Mouse (Mus musculus) stomach, embryonic 16.5 days (tissue): ENCODE measurements at regions not wholly inside any gene's neighbourhood (a gene's known extent, or its start where the extent isn't known, plus 50 kb on each side); places are given as distances from the start of the nearest gene placed in this dataset.
"Not testable (repeated sequence)": the region's sequence is repeated elsewhere in the genome, so short reads cannot be mapped to it uniquely, and the experiment has no call there.

Experiments used
- ATAC-seq: fragments of 200-750 bp; cut with Nextera tagmentation; 2 replicates; pipeline ENCODE4 v1.8.0; 2017; ENCODE audit warnings: moderate number of reproducible peaks, moderate TSS enrichment; ENCODE audit not compliant: insufficient read depth, low FRiP score
- H3K27ac ChIP-seq: fragments of 300-500 bp; sonication (generic); 2 replicates; pipeline ENCODE4 v1.5.1; 2014; ENCODE audit warnings: low read length
- H3K27me3 ChIP-seq: fragments of 300-500 bp; sonication (generic); 2 replicates; pipeline ENCODE4 v1.6.1; 2014; ENCODE audit warnings: low read length, control low read depth, mixed read lengths; ENCODE audit not compliant: control insufficient read depth, insufficient read depth
- H3K36me3 ChIP-seq: fragments of 300-500 bp; sonication (generic); 2 replicates; pipeline ENCODE4 v1.6.1; 2014; ENCODE audit warnings: low read length; ENCODE audit not compliant: control insufficient read depth, insufficient read depth
- H3K4me1 ChIP-seq: fragments of 300-500 bp; sonication (generic); 2 replicates; pipeline ENCODE4 v1.6.1; 2014; ENCODE audit warnings: low read length, control low read depth, mixed read lengths; ENCODE audit not compliant: control insufficient read depth, insufficient read depth
- H3K4me2 ChIP-seq: fragments of 300-500 bp; sonication (generic); 2 replicates; pipeline ENCODE4 v1.6.1; 2014; ENCODE audit warnings: low read depth, low read length, mixed read lengths
- H3K4me3 ChIP-seq: fragments of 300-500 bp; sonication (generic); replicated peaks from 2 replicates; pipeline ENCODE4 v1.5.1; 2014; ENCODE audit warnings: mild to moderate bottlenecking, low read length
- H3K9ac ChIP-seq: fragments of 300-500 bp; sonication (generic); 2 replicates; pipeline ENCODE4 v1.6.1; 2014; ENCODE audit warnings: low read length
- H3K9me3 ChIP-seq: fragments of 300-500 bp; sonication (generic); replicated peaks from 2 replicates; pipeline ENCODE4 v1.6.1; 2016; ENCODE audit warnings: low read length, control low read depth; ENCODE audit not compliant: control insufficient read depth
- WGBS: fragments of 180-500 bp; shearing (Covaris S2); extraction: QIAGEN DNeasy Blood & Tissue Kit; methylation state at CpG from one replicate; pipeline ENCODE4 v1.1.7; 2014; 5-methylcytosine and 5-hydroxymethylcytosine counted together

DNA sequence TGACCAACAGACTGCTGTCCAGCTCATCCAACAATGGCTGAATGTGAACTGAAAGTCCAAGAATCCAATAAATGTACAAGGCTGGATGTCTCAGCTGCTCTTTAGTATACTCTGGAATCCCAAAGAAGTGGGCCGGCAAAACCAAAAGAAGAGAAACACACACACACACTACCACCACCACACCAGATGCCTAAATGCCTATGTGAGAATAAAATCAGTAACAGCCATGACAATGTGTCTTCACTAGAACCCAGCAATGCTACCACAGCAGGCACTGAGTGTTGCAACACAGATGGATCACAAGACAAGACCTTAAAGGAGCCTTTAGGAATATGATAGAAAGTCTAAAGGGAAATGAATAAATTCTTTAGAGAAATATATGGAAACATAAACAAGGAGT, 385.3 kb downstream of the Tox3 start:
- no peaks in the 10 kb centered on the region for H3K27me3 ChIP-seq
- no peak overlapping the region for H3K9ac ChIP-seq
- no peak overlapping the region for H3K4me3 ChIP-seq
- no peak for ATAC-seq
- no peak overlapping the region for H3K4me2 ChIP-seq
- H3K9me3 ChIP-seq, result no peaks in the 10 kb centered on the region
- no peaks in the 10 kb centered on the region for H3K4me1 ChIP-seq
- WGBS, result 86% methylated on average over 1 of the region's 1 CpGs
- H3K27ac ChIP-seq, result no peak overlapping the region
- H3K36me3 ChIP-seq, result no peaks in the 10 kb centered on the region

DNA sequence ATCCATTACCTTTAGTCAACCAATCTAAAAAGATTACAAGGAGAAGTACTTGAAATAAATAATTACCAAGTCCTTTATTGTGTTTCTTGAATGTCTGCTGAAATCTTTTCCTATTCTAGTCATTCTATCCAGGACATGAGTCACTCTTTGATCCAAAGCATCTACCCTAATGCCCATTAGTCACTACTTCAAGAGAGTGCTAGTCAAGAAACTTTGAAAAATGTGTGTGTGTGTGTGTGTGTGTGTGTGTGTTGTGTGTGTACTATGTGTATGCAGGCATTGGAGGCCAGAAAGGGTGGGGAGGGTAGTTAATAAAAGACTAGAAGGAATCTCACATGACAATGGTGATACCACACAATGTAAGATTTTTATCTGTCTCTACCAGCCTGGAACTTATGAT, 390.7 kb downstream of the Tox3 start:
- ATAC-seq, result no peak

DNA sequence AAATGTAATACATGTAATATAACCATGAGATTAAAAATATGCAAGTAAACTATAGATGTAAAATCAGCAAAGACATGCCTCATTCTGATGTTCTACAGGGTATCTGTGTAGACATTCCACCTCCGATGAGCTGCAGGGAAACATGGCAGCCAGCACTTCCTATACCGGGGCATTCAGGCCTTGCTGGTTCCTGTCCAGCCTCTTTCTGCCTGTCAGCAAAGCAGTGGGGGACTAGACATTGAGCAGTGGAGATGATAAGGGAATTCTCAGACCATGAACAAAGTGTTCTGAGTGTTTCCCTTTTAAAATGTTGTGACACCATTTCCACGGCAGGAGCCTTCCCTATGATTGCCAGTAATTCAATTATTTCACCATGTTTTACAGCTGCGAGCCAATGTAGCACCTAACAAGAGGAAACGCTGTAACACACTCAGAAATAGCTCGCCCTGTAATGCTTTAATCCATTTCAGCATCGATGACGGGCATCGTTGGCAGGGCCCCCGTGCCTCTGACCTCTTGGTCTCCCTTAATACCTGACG, 391.6 kb downstream of the Tox3 start:
- Histone ChIP-seq H3K27me3 (no peaks in the 10 kb centered on the region), H3K4me1 (no peaks in the 10 kb centered on the region), H3K4me2 (no peak overlapping the region), H3K4me3 (no peak overlapping the region), H3K9ac (no peak overlapping the region), H3K27ac (no peak overlapping the region), H3K36me3 (no peaks in the 10 kb centered on the region), H3K9me3 (no peaks in the 10 kb centered on the region)
- ATAC-seq, result no peak
- WGBS, result 86% methylated on average over 11 of the region's 11 CpGs

More for the DNA sequence above, 390.7 kb downstream of the Tox3 start:
- Histone ChIP-seq H3K27me3 (no peaks in the 10 kb centered on the region), H3K4me2 (no peak overlapping the region), H3K4me1 (no peaks in the 10 kb centered on the region), H3K9ac (no peak overlapping the region), H3K27ac (no peak overlapping the region), H3K4me3 (no peak overlapping the region), H3K9me3 (no peaks in the 10 kb centered on the region), H3K36me3 (no peaks in the 10 kb centered on the region)

DNA sequence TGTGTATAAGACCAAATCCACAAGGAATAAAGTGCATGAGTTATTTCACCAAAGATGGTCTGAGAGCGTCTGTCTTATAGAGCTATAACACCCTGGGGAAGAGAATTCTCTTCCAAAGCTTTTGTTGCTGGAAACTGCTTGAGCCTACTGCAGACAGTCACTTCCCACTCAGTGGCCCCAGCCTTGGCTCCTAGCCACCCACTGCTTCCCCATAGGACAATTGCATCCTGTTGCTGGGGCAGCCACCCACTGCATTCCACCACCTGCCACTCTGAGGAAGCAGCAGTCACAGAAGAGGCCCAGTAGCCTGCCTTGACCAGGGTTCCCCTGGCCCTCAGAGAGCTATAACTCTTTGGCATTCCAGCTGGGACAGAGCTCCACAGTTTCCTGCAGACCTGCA, 409.3 kb downstream of the Tox3 start:
- 79% methylated on average over 1 of the region's 1 CpGs for WGBS
- Histone ChIP-seq H3K4me1 (no peaks in the 10 kb centered on the region), H3K36me3 (no peaks in the 10 kb centered on the region), H3K4me3 (no peak overlapping the region), H3K27ac (no peak overlapping the region), H3K9ac (no peak overlapping the region), H3K4me2 (no peak overlapping the region), H3K9me3 (no peaks in the 10 kb centered on the region), H3K27me3 (no peaks in the 10 kb centered on the region)
- no peak for ATAC-seq

DNA sequence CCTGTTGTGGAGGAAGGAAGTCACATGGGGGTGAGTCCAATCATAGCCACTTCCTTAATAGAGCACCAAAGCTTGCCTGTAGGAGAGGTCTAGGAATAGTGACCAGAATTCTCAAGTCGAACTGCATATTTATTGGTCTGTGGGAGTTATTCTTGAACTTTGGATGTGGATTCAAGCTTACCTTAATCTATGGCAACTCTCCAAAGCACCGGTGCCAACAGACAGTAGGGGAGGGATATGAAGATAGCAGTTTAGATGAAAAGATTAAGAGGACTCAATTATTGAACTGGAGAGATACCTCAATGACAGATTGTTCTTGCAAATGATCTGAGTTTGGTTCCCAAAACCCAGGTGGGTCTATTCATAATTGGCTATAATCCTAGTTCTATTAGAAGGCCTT, 413.6 kb downstream of the Tox3 start:
- WGBS, result 85% methylated on average over 2 of the region's 2 CpGs
- H3K4me3 ChIP-seq, result no peak overlapping the region
- H3K9me3 ChIP-seq, result no peaks in the 10 kb centered on the region
- ATAC-seq, result no peak
- H3K4me2 ChIP-seq, result no peak overlapping the region
- no peaks in the 10 kb centered on the region for H3K36me3 ChIP-seq
- no peaks in the 10 kb centered on the region for H3K4me1 ChIP-seq
- H3K27ac ChIP-seq, result no peak overlapping the region
- no peak overlapping the region for H3K9ac ChIP-seq
- H3K27me3 ChIP-seq, result no peaks in the 10 kb centered on the region

DNA sequence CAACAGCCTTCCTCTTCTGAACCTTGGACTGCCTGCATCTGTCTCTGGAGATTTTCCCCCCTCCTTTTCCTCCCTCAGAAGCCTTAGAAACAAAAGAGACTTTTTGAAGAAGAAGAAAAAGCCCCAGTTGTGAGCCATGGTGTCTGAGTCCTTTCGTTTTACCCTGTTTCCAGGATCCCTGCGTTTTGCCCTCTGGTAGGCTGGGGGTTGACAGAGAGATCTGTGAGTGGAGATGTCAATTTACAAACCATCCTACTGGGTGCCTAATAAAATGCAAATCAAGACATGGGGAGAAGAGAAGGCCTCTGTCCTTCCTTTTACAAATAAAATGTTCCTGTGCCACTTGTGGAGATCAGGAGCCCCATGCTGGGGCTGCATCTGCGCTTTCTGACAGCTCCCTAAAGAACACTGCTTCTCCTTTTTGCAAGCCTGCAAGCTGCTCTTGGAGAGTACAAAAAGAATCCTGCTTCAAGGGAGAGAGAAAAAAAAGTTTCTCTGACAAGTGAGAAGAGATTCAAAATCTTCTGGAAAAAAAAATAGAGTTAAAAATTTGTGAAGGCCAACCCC, 421.4 kb downstream of the Tox3 start:
- H3K4me1 ChIP-seq, result no peaks in the 10 kb centered on the region
- H3K4me2 ChIP-seq, result no peak overlapping the region
- H3K9me3 ChIP-seq, result no peaks in the 10 kb centered on the region
- no peak overlapping the region for H3K9ac ChIP-seq
- no peaks in the 10 kb centered on the region for H3K27me3 ChIP-seq
- no peaks in the 10 kb centered on the region for H3K36me3 ChIP-seq
- no peak overlapping the region for H3K27ac ChIP-seq
- no peak for ATAC-seq
- no peak overlapping the region for H3K4me3 ChIP-seq
- WGBS, result 35% methylated on average over 3 of the region's 3 CpGs

DNA sequence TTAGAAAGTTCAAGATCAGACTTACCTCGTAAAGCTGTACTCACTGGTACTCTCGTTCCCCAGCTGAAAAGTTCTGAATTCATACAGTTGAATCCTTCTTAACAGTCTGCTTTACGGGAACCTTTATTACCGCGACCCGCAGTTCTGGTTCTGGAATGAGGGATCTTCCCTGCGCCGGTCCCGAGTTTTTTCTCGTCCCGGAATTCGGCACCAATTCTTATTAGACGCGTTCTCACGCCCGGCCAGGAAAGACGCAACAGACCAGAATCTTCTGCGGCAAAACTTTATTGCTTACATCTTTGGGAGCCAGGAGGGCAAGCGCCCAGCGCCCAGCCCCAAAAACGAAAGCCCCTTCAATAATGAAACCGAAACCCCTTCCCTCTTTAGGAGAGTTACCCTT, 423.4 kb downstream of the Tox3 start:
- H3K4me2 ChIP-seq, H3K27me3 ChIP-seq, H3K4me3 ChIP-seq, H3K9ac ChIP-seq, H3K27ac ChIP-seq, ATAC-seq, H3K4me1 ChIP-seq, H3K9me3 ChIP-seq, H3K36me3 ChIP-seq: not testable (repeated sequence)
- WGBS, result 98% methylated on average over 7 of the region's 22 CpGs

DNA sequence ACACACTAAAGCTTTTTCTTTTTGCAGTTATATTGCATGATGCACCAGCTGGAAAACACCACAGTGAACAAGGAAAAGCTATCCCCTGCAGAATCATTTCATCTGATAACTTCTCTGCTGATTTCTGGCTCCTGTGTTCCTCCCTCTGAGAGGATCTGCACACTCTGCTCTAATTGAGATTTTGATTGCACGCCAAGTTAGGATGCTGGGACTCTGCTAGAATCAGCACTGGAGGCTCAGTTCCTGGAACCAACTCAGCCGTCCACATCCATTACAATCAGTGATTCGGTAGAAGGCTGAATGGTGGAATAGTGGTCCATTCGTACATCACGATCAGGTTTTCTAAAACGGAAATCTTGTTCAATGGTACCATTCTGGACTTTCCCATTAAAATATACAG, 434.1 kb downstream of the Tox3 start:
- ATAC-seq, result no peak
- no peak overlapping the region for H3K4me3 ChIP-seq
- no peaks in the 10 kb centered on the region for H3K27me3 ChIP-seq
- WGBS, result 82% methylated on average over 6 of the region's 6 CpGs
- H3K36me3 ChIP-seq, result no peaks in the 10 kb centered on the region
- H3K4me1 ChIP-seq, result no peaks in the 10 kb centered on the region
- no peak overlapping the region for H3K9ac ChIP-seq
- H3K27ac ChIP-seq, result no peak overlapping the region
- H3K4me2 ChIP-seq, result no peak overlapping the region
- no peaks in the 10 kb centered on the region for H3K9me3 ChIP-seq

DNA sequence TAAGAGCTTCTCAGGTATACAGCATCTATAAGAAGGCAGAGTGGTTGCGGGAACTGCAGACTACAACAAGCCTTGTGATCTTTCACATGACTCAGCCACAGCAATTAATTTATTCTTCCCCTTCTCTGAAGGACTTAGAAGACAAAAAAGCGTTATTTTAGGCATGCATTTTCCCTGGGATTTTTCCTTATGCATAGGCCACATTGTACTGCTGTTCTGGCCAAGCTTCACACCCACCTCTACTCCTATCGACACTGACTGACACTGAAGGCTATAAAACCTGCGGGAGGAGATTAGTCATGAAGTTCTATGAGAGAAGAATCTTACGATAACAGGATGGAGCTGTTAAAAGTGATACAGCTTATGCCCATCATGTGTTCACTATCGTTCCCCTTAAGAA, 441.9 kb downstream of the Tox3 start:
- no peak overlapping the region for H3K9ac ChIP-seq
- no peak overlapping the region for H3K27ac ChIP-seq
- H3K9me3 ChIP-seq, result no peaks in the 10 kb centered on the region
- no peaks in the 10 kb centered on the region for H3K36me3 ChIP-seq
- H3K4me2 ChIP-seq, result no peak overlapping the region
- WGBS, result 70% methylated on average over 6 of the region's 6 CpGs
- H3K27me3 ChIP-seq, result no peaks in the 10 kb centered on the region
- no peak overlapping the region for H3K4me3 ChIP-seq
- no peak for ATAC-seq
- H3K4me1 ChIP-seq, result no peaks in the 10 kb centered on the region

DNA sequence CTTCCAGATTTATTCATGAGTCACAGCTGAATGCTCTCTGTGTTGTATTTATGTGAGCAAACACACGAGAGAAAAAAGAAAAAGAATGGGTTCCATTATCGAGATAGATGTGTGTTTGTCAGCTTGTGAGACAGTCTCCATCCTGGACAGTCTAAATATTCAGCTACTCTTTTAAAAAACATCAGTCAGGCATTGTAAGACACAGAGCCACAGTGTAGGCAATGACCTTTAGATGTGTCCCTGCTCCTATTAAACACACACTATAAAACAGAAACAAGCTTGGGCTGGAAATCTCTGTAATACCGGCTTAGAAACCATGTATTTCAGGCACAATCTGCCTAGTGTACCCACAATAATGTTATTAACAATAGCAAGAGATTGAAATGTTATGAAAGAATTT, 442.6 kb downstream of the Tox3 start:
- no peak overlapping the region for H3K4me2 ChIP-seq
- 45% methylated on average over 3 of the region's 3 CpGs for WGBS
- no peaks in the 10 kb centered on the region for H3K9me3 ChIP-seq
- H3K36me3 ChIP-seq, result no peaks in the 10 kb centered on the region
- no peaks in the 10 kb centered on the region for H3K27me3 ChIP-seq
- no peak overlapping the region for H3K27ac ChIP-seq
- H3K9ac ChIP-seq, result no peak overlapping the region
- H3K4me1 ChIP-seq, result no peaks in the 10 kb centered on the region
- H3K4me3 ChIP-seq, result no peak overlapping the region
- ATAC-seq, result no peak
